Mouse (Mus musculus) midbrain, embryonic 10.5 days (tissue): Measurements from ENCODE around the gene Fgr. TPM values are rescaled to one million over a fixed set of nuclear protein-coding genes. Genes with fewer than 3 reads are reported as not detected.
"Not testable (repeated sequence)": the region's sequence is repeated elsewhere in the genome, so short reads cannot be mapped to it uniquely, and the experiment has no call there.

ENCODE experiments used
- DNase-seq: peaks from one replicate; pipeline ENCODE4 v3.0.0-alpha.2; 2017; ENCODE audit warnings: low spot score
- H3K27ac ChIP-seq: fragments of 300-500 bp; sonication (generic); replicated peaks from 2 replicates; pipeline ENCODE4 v1.5.1; 2016; ENCODE audit warnings: mild to moderate bottlenecking
- H3K27me3 ChIP-seq: fragments of 300-500 bp; sonication (generic); 2 replicates; pipeline ENCODE4 v1.6.1; 2016; ENCODE audit warnings: low read depth, mild to moderate bottlenecking; ENCODE audit not compliant: poor library complexity, severe bottlenecking
- H3K36me3 ChIP-seq: fragments of 300-500 bp; sonication (generic); 2 replicates; pipeline ENCODE4 v1.6.1; 2016; ENCODE audit warnings: mild to moderate bottlenecking, moderate library complexity
- H3K4me1 ChIP-seq: fragments of 300-500 bp; sonication (generic); 2 replicates; pipeline ENCODE4 v1.6.1; 2016
- H3K4me3 ChIP-seq: fragments of 300-500 bp; sonication (generic); 2 replicates; pipeline ENCODE4 v1.5.1; 2016; ENCODE audit warnings: mild to moderate bottlenecking, moderate library complexity
- H3K9me3 ChIP-seq: fragments of 300-500 bp; sonication (generic); replicated peaks from 2 replicates; pipeline ENCODE4 v1.6.1; 2016; ENCODE audit warnings: mild to moderate bottlenecking
- WGBS: fragments of 180-500 bp; shearing (Covaris S2); methylation state at CpG from one replicate; pipeline ENCODE4 v1.1.7; 2016; 5-methylcytosine and 5-hydroxymethylcytosine counted together
- polyA plus RNA-seq: library from polyadenylated mRNA; unstranded; fragments of >200 nt; fragmentation: Nextera tagmentation; extraction: Ambion mirVana; gene quantifications from 2 replicates; pipeline ENCODE4 v1.2.1, GENCODE M21; 2016

Gene Fgr
- polyA plus RNA-seq, result 0.05 and 0.10 TPM in 2 replicates

- no peak for DNase-seq
- Histone ChIP-seq H3K4me3 (peak within 1 kb of the TSS; percentile 46), H3K36me3 (no peaks in the 10 kb centered on the region), H3K27ac (peak within 1 kb of the TSS; percentile 74), H3K9me3 (no peaks in the 10 kb centered on the region), H3K4me1 (peaks cover 48% of the 10 kb centered on the region), H3K27me3 (peaks cover 67% of the 10 kb centered on the region)
- 2% methylated on average over 21 of the region's 21 CpGs for WGBS
Observed at GRCm38 (mm10) chr4:132973814-132974398, at the start of gene Fgr. Gene Fgr, plus strand, starts transcription at chr4:132974095.

GRCm38 (mm10) chr4:132926520-132926919 is 47.4 kb upstream of the Fgr start:
- not testable (repeated sequence) for H3K27me3 ChIP-seq, H3K9me3 ChIP-seq, DNase-seq, H3K36me3 ChIP-seq, H3K27ac ChIP-seq, H3K4me3 ChIP-seq
- 72% methylated on average over 2 of the region's 2 CpGs for WGBS
- peaks cover 31% of the 10 kb centered on the region for H3K4me1 ChIP-seq

GRCm38 (mm10) chr4:132930784-132931183 is 43.1 kb upstream of the Fgr start:
- Histone ChIP-seq H3K27ac (no peak overlapping the region), H3K27me3 (peaks cover 11% of the 10 kb centered on the region), H3K4me3 (no peak overlapping the region), H3K4me1 (peaks cover 19% of the 10 kb centered on the region), H3K9me3 (no peaks in the 10 kb centered on the region), H3K36me3 (no peaks in the 10 kb centered on the region)
- peak; percentile 23 for DNase-seq
- 8% methylated on average over 8 of the region's 8 CpGs for WGBS

GRCm38 (mm10) chr4:132932752-132933404 is 41.0 kb upstream of the Fgr start:
- peaks cover 11% of the 10 kb centered on the region for H3K27me3 ChIP-seq
- no peak overlapping the region for H3K27ac ChIP-seq
- H3K4me3 ChIP-seq, result no peak overlapping the region
- 81% methylated on average over 4 of the region's 4 CpGs for WGBS
- DNase-seq, result no peak
- H3K36me3 ChIP-seq, result no peaks in the 10 kb centered on the region
- peaks cover 19% of the 10 kb centered on the region for H3K4me1 ChIP-seq
- H3K9me3 ChIP-seq, result no peaks in the 10 kb centered on the region

GRCm38 (mm10) chr4:132934639-132935038 is 39.3 kb upstream of the Fgr start:
- DNase-seq, result peak; percentile 53
- H3K4me3 ChIP-seq, result no peak overlapping the region
- no peak overlapping the region for H3K27ac ChIP-seq
- peaks cover 11% of the 10 kb centered on the region for H3K27me3 ChIP-seq
- H3K36me3 ChIP-seq, result no peaks in the 10 kb centered on the region
- WGBS, result 30% methylated on average over 7 of the region's 7 CpGs
- H3K9me3 ChIP-seq, result no peaks in the 10 kb centered on the region
- peaks cover 27% of the 10 kb centered on the region for H3K4me1 ChIP-seq

GRCm38 (mm10) chr4:132938181-132938941 is 35.5 kb upstream of the Fgr start:
- peaks cover 27% of the 10 kb centered on the region for H3K4me1 ChIP-seq
- H3K9me3 ChIP-seq, result no peaks in the 10 kb centered on the region
- WGBS, result 67% methylated on average over 12 of the region's 12 CpGs
- H3K4me3 ChIP-seq, result no peak overlapping the region
- peaks cover 23% of the 10 kb centered on the region for H3K27me3 ChIP-seq
- no peaks in the 10 kb centered on the region for H3K36me3 ChIP-seq
- peak overlapping the region; percentile 52 for H3K27ac ChIP-seq
- DNase-seq, result no peak

- H3K27me3 ChIP-seq, result peaks cover 23% of the 10 kb centered on the region
- H3K27ac ChIP-seq, result no peak overlapping the region
- 23% methylated on average over 22 of the region's 22 CpGs for WGBS
- H3K4me1 ChIP-seq, result peaks cover 21% of the 10 kb centered on the region
- no peak overlapping the region for H3K4me3 ChIP-seq
- H3K36me3 ChIP-seq, result no peaks in the 10 kb centered on the region
- no peaks in the 10 kb centered on the region for H3K9me3 ChIP-seq
- peak; percentile 81 for DNase-seq
Observed at GRCm38 (mm10) chr4:132939421-132940127, 34.3 kb upstream of the Fgr start.

GRCm38 (mm10) chr4:132941012-132941729 is 32.7 kb upstream of the Fgr start:
- Histone ChIP-seq H3K27ac (no peak overlapping the region), H3K27me3 (peaks cover 23% of the 10 kb centered on the region), H3K4me1 (peaks cover 22% of the 10 kb centered on the region), H3K36me3 (no peaks in the 10 kb centered on the region), H3K9me3 (no peaks in the 10 kb centered on the region), H3K4me3 (no peak overlapping the region; the same call in 1 of the 2 replicates)
- WGBS, result 62% methylated on average over 23 of the region's 23 CpGs
- no peak for DNase-seq

GRCm38 (mm10) chr4:132943088-132943487 is 30.8 kb upstream of the Fgr start:
- Histone ChIP-seq H3K36me3 (no peaks in the 10 kb centered on the region), H3K9me3 (no peaks in the 10 kb centered on the region), H3K27ac (no peak overlapping the region), H3K4me3 (no peak overlapping the region), H3K27me3 (peaks cover 40% of the 10 kb centered on the region), H3K4me1 (peaks cover 31% of the 10 kb centered on the region)
- 71% methylated on average over 8 of the region's 8 CpGs for WGBS
- no peak for DNase-seq

GRCm38 (mm10) chr4:132944106-132944505 is 29.8 kb upstream of the Fgr start:
- 89% methylated on average over 12 of the region's 12 CpGs for WGBS
- H3K4me3 ChIP-seq, result no peak overlapping the region
- H3K27me3 ChIP-seq, result peaks cover 41% of the 10 kb centered on the region
- H3K4me1 ChIP-seq, result peaks cover 23% of the 10 kb centered on the region
- no peaks in the 10 kb centered on the region for H3K36me3 ChIP-seq
- H3K27ac ChIP-seq, result no peak overlapping the region
- no peaks in the 10 kb centered on the region for H3K9me3 ChIP-seq
- no peak for DNase-seq

- Histone ChIP-seq H3K36me3 (no peaks in the 10 kb centered on the region), H3K4me1 (peaks cover 24% of the 10 kb centered on the region), H3K4me3 (no peak overlapping the region), H3K27ac (no peak overlapping the region), H3K27me3 (peaks cover 45% of the 10 kb centered on the region), H3K9me3 (no peaks in the 10 kb centered on the region)
- WGBS, result 86% methylated on average over 4 of the region's 4 CpGs
- no peak for DNase-seq
Observed at GRCm38 (mm10) chr4:132944776-132945175, 29.1 kb upstream of the Fgr start.
